Mouse (Mus musculus) heart, embryonic 12.5 days (tissue): ENCODE measurements around the gene Slc7a11. TPM values are rescaled to one million over a fixed set of nuclear protein-coding genes. Genes with fewer than 3 reads are reported as not detected.
A peak's percentile ranks its signal among the peaks of the same experiment; 100 is the strongest.

Experiments
- ATAC-seq: fragments of 200-750 bp; cut with Nextera tagmentation; 2 replicates; pipeline ENCODE4 v1.8.0; 2017; ENCODE audit warnings: moderate TSS enrichment, moderate library complexity; ENCODE audit not compliant: insufficient number of reproducible peaks, low FRiP score
- H3K27ac ChIP-seq: fragments of 300-500 bp; sonication (generic); 2 replicates; pipeline ENCODE4 v1.5.1; 2016; ENCODE audit warnings: mild to moderate bottlenecking, moderate library complexity; ENCODE audit not compliant: poor library complexity, severe bottlenecking
- H3K27me3 ChIP-seq: fragments of 300-500 bp; sonication (generic); replicated peaks from 2 replicates; pipeline ENCODE4 v1.6.1; 2016; ENCODE audit warnings: mild to moderate bottlenecking, moderate library complexity
- H3K36me3 ChIP-seq: fragments of 300-500 bp; sonication (generic); 2 replicates; pipeline ENCODE4 v1.6.1; 2016; ENCODE audit warnings: mild to moderate bottlenecking, moderate library complexity
- H3K4me1 ChIP-seq: fragments of 300-500 bp; sonication (generic); replicated peaks from 2 replicates; pipeline ENCODE4 v1.6.1; 2016; ENCODE audit warnings: mild to moderate bottlenecking
- H3K4me2 ChIP-seq: fragments of 300-500 bp; sonication (generic); 2 replicates; pipeline ENCODE4 v1.6.1; 2016; ENCODE audit warnings: mild to moderate bottlenecking, moderate library complexity
- H3K4me3 ChIP-seq: fragments of 300-500 bp; sonication (generic); 2 replicates; pipeline ENCODE4 v1.5.1; 2016; ENCODE audit warnings: mild to moderate bottlenecking
- H3K9ac ChIP-seq: fragments of 300-500 bp; sonication (generic); 2 replicates; pipeline ENCODE4 v1.6.1; 2016; ENCODE audit warnings: mild to moderate bottlenecking, moderate library complexity
- H3K9me3 ChIP-seq: fragments of 300-500 bp; sonication (generic); replicated peaks from 2 replicates; pipeline ENCODE4 v1.6.1; 2016; ENCODE audit warnings: mild to moderate bottlenecking, moderate library complexity
- WGBS: fragments of 180-500 bp; shearing (Covaris S2); methylation state at CpG from one replicate; pipeline ENCODE4 v1.1.7; 2016; 5-methylcytosine and 5-hydroxymethylcytosine counted together
- polyA plus RNA-seq: library from polyadenylated mRNA; unstranded; fragments of >200 nt; fragmentation: Nextera tagmentation; extraction: Ambion mirVana; gene quantifications from 2 replicates; pipeline ENCODE4 v1.2.1, GENCODE M21; 2016

Slc7a11 gene
- polyA plus RNA-seq, 1 experiment from 2014 or later, result 0.19 TPM

GRCm38 (mm10) chr3:50388786-50389185, 54.6 kb downstream of the Slc7a11 start:
- no peaks in the 10 kb centered on the region for H3K9me3 ChIP-seq
- H3K4me3 ChIP-seq, result no peak overlapping the region
- H3K36me3 ChIP-seq, result no peaks in the 10 kb centered on the region
- WGBS, result 92% methylated on average over 6 of the region's 6 CpGs
- H3K27me3 ChIP-seq, result no peaks in the 10 kb centered on the region
- H3K4me1 ChIP-seq, result no peaks in the 10 kb centered on the region
- no peak overlapping the region for H3K9ac ChIP-seq
- H3K27ac ChIP-seq, result no peak overlapping the region
- no peak for ATAC-seq
- H3K4me2 ChIP-seq, result no peak overlapping the region

GRCm38 (mm10) chr3:50388288-50388687, 55.1 kb downstream of the Slc7a11 start:
- no peak overlapping the region for H3K27ac ChIP-seq
- H3K4me1 ChIP-seq, result no peaks in the 10 kb centered on the region
- H3K9ac ChIP-seq, result no peak overlapping the region
- H3K27me3 ChIP-seq, result no peaks in the 10 kb centered on the region
- no peaks in the 10 kb centered on the region for H3K36me3 ChIP-seq
- no peaks in the 10 kb centered on the region for H3K9me3 ChIP-seq
- H3K4me3 ChIP-seq, result no peak overlapping the region
- WGBS, result 41% methylated on average over 9 of the region's 9 CpGs
- H3K4me2 ChIP-seq, result no peak overlapping the region
- no peak for ATAC-seq

GRCm38 (mm10) chr3:50387280-50387679, 56.1 kb downstream of the Slc7a11 start:
- Histone ChIP-seq H3K4me3 (no peak overlapping the region), H3K4me1 (no peaks in the 10 kb centered on the region), H3K36me3 (no peaks in the 10 kb centered on the region), H3K9me3 (no peaks in the 10 kb centered on the region), H3K4me2 (no peak overlapping the region), H3K9ac (no peak overlapping the region), H3K27me3 (no peaks in the 10 kb centered on the region), H3K27ac (no peak overlapping the region)
- no peak for ATAC-seq
- WGBS, result 60% methylated on average over 4 of the region's 4 CpGs

GRCm38 (mm10) chr3:50386561-50387221, 56.7 kb downstream of the Slc7a11 start:
- no peak for ATAC-seq
- H3K4me1 ChIP-seq, result no peaks in the 10 kb centered on the region
- no peak overlapping the region for H3K27ac ChIP-seq

GRCm38 (mm10) chr3:50386066-50386465, 57.3 kb downstream of the Slc7a11 start:
- no peak overlapping the region for H3K4me3 ChIP-seq
- H3K27me3 ChIP-seq, result no peaks in the 10 kb centered on the region
- no peak overlapping the region for H3K4me2 ChIP-seq
- WGBS, result 80% methylated on average over 6 of the region's 6 CpGs
- no peak overlapping the region for H3K9ac ChIP-seq
- no peaks in the 10 kb centered on the region for H3K9me3 ChIP-seq
- no peak overlapping the region for H3K27ac ChIP-seq
- H3K36me3 ChIP-seq, result no peaks in the 10 kb centered on the region
- no peak for ATAC-seq
- no peaks in the 10 kb centered on the region for H3K4me1 ChIP-seq

More at GRCm38 (mm10) chr3:50386561-50387221, 56.7 kb downstream of the Slc7a11 start:
- no peaks in the 10 kb centered on the region for H3K27me3 ChIP-seq
- H3K9me3 ChIP-seq, result no peaks in the 10 kb centered on the region
- no peaks in the 10 kb centered on the region for H3K36me3 ChIP-seq
- whole genome bisulfite sequencing, result 77% methylated on average over 5 of the region's 5 CpGs
- no peak overlapping the region for H3K4me2 ChIP-seq
- H3K9ac ChIP-seq, result no peak overlapping the region
- H3K4me3 ChIP-seq, result no peak overlapping the region

- Histone ChIP-seq H3K9me3 (no peaks in the 10 kb centered on the region), H3K27ac (peak overlapping the region; percentile 38; the same call in 1 of the 2 replicates), H3K9ac (no peak overlapping the region), H3K4me2 (no peak overlapping the region), H3K36me3 (no peaks in the 10 kb centered on the region), H3K4me1 (no peaks in the 10 kb centered on the region), H3K4me3 (no peak overlapping the region), H3K27me3 (no peaks in the 10 kb centered on the region)
- WGBS, result 23% methylated on average over 5 of the region's 5 CpGs
- ATAC-seq, result peak; percentile 72
Measured at GRCm38 (mm10) chr3:50382729-50383128, 60.7 kb downstream of the Slc7a11 start.

- WGBS, result 25% methylated on average over 22 of the region's 22 CpGs
- peak; percentile 74; the same call in 1 of the 2 replicates for ATAC-seq
Measured at GRCm38 (mm10) chr3:50381861-50382693, 61.3 kb downstream of the Slc7a11 start.

GRCm38 (mm10) chr3:50381160-50381860, 62.1 kb downstream of the Slc7a11 start:
- ATAC-seq, result no peak
- no peak overlapping the region; the same call in 1 of the 2 replicates for H3K9ac ChIP-seq
- H3K27me3 ChIP-seq, result no peaks in the 10 kb centered on the region
- H3K4me1 ChIP-seq, result no peaks in the 10 kb centered on the region
- WGBS, result 16% methylated on average over 10 of the region's 10 CpGs
- no peaks in the 10 kb centered on the region for H3K36me3 ChIP-seq
- no peak overlapping the region for H3K27ac ChIP-seq
- peak overlapping the region; percentile 46 for H3K4me3 ChIP-seq
- H3K4me2 ChIP-seq, result peak overlapping the region; percentile 62
- no peaks in the 10 kb centered on the region for H3K9me3 ChIP-seq

More at GRCm38 (mm10) chr3:50381861-50382693, 61.3 kb downstream of the Slc7a11 start:
- Histone ChIP-seq H3K4me3 (peak overlapping the region; percentile 46), H3K4me2 (peak overlapping the region; percentile 62), H3K4me1 (no peaks in the 10 kb centered on the region), H3K27ac (no peak overlapping the region), H3K27me3 (no peaks in the 10 kb centered on the region), H3K9ac (no peak overlapping the region; the same call in 1 of the 2 replicates), H3K36me3 (no peaks in the 10 kb centered on the region), H3K9me3 (no peaks in the 10 kb centered on the region)

GRCm38 (mm10) chr3:50379942-50380341, 63.5 kb downstream of the Slc7a11 start:
- ATAC-seq, result no peak

GRCm38 (mm10) chr3:50375477-50375876, 67.9 kb downstream of the Slc7a11 start:
- Histone ChIP-seq H3K27ac (no peak overlapping the region), H3K36me3 (no peaks in the 10 kb centered on the region), H3K9ac (no peak overlapping the region), H3K4me3 (no peak overlapping the region), H3K9me3 (no peaks in the 10 kb centered on the region), H3K4me2 (no peak overlapping the region), H3K4me1 (no peaks in the 10 kb centered on the region), H3K27me3 (no peaks in the 10 kb centered on the region)
- ATAC-seq, result no peak

More at GRCm38 (mm10) chr3:50379942-50380341, 63.5 kb downstream of the Slc7a11 start:
- Histone ChIP-seq H3K27me3 (no peaks in the 10 kb centered on the region), H3K9ac (no peak overlapping the region), H3K9me3 (no peaks in the 10 kb centered on the region), H3K36me3 (no peaks in the 10 kb centered on the region), H3K4me3 (no peak overlapping the region), H3K27ac (no peak overlapping the region), H3K4me1 (no peaks in the 10 kb centered on the region), H3K4me2 (no peak overlapping the region)
- WGBS, result 59% methylated on average over 8 of the region's 8 CpGs

- WGBS, result 85% methylated on average over 6 of the region's 6 CpGs
- no peaks in the 10 kb centered on the region for H3K4me1 ChIP-seq
- no peak for ATAC-seq
- H3K27ac ChIP-seq, result no peak overlapping the region
- no peak overlapping the region for H3K4me3 ChIP-seq
- no peaks in the 10 kb centered on the region for H3K9me3 ChIP-seq
- H3K9ac ChIP-seq, result no peak overlapping the region
- no peaks in the 10 kb centered on the region for H3K27me3 ChIP-seq
- no peaks in the 10 kb centered on the region for H3K36me3 ChIP-seq
- no peak overlapping the region for H3K4me2 ChIP-seq
Measured at GRCm38 (mm10) chr3:50369791-50370190, 73.6 kb downstream of the Slc7a11 start.
